Mouse (Mus musculus) bone marrow macrophage, adult 2 months (primary cell): Measurements from ENCODE around the gene Col6a6. TPM values are rescaled to one million over a fixed set of nuclear protein-coding genes. Genes with fewer than 3 reads are reported as not detected.

Source experiments
- H3K27ac ChIP-seq: 2 replicates; pipeline ENCODE4 v1.5.1; 2012; ENCODE audit warnings: low read depth, low read length; ENCODE audit not compliant: insufficient read depth
- H3K4me1 ChIP-seq: 2 replicates; pipeline ENCODE4 v1.6.1; 2012; ENCODE audit warnings: low read length; ENCODE audit not compliant: control insufficient read depth, insufficient read depth
- H3K4me3 ChIP-seq: 2 replicates; pipeline ENCODE4 v1.5.1; 2012; ENCODE audit warnings: mild to moderate bottlenecking, low read length, moderate library complexity; ENCODE audit not compliant: insufficient read depth
- CTCF ChIP-seq: IDR thresholded peaks from 2 replicates; pipeline ENCODE4 v1.5.1; 2012; ENCODE audit warnings: low read depth, mild to moderate bottlenecking, low read length, moderate library complexity
- POLR2A ChIP-seq: IDR thresholded peaks from 2 replicates; pipeline ENCODE4 v1.6.1; 2012; ENCODE audit warnings: mild to moderate bottlenecking, low read depth, low read length, borderline replicate concordance
- polyA plus RNA-seq: library from polyadenylated mRNA; stranded (reverse); fragments of >200 nt; gene quantifications from 2 replicates; pipeline ENCODE4 v1.2.4, GENCODE M21; 2012; ENCODE audit not compliant: missing spikeins, insufficient read depth, insufficient read length

Gene Col6a6
- polyA plus RNA-seq, 1 experiment, result not detected

DNA sequence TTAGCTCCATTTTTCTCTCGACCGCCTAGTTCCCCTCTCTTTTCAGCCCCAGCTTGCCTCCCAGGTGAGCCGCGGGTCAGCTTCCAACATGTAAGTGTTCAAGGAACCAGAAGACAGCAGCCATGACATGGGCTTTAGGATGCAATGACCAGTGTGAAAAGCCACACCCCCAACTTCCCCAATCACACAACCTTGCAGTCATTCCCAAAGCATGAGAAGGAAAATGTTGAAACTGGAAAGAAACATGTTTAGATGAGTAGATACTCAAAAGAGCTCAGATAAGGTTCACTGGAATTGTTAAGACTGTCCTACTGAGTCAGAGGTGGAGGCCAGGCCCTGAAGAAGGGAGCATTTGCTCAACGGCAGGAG lies 11.2 kb upstream of the Col6a6 start:
- Histone ChIP-seq H3K4me3 (no peak overlapping the region), H3K4me1 (no peaks in the 10 kb centered on the region), H3K27ac (no peak overlapping the region)
- no peak for TF ChIP-seq CTCF
- no peak for TF ChIP-seq POLR2A

DNA sequence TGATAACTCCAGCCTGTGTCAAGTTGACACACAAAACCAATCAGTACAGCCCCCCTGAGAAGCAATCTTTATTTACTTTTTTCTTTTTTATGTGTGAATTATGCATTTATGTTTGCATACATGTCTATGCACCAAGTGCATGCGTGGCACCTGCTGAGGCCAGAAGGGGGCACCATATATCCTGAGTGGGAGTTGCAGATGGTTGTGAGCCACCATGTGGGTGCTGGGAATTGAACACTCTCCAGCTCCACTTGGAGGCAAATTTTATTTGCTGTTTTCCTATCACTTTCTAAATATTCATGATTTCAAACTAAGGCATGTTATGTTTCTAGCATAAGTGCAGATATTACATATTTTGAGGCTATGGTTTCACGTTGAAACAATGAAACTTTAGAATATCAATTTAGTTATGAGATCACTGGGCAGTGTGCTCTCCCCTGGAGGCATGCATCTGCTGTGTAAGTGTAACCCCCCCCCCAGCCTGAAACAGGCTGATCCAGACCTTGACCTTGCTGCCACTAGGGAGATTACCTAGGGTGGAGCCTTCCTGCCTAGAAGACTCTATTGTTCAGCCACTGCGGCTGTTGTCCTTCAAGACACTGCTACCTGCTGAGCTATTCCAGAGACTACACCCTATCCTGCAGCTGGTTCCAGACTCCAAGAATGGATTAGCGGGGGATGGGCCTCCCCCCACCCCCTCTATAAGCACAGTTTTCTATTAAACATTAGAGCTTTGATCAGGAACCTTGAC lies 10.6 kb upstream of the Col6a6 start:
- Histone ChIP-seq H3K4me3 (no peak overlapping the region), H3K4me1 (no peaks in the 10 kb centered on the region), H3K27ac (no peak overlapping the region)
- TF ChIP-seq CTCF (no peak), POLR2A (no peak)

DNA sequence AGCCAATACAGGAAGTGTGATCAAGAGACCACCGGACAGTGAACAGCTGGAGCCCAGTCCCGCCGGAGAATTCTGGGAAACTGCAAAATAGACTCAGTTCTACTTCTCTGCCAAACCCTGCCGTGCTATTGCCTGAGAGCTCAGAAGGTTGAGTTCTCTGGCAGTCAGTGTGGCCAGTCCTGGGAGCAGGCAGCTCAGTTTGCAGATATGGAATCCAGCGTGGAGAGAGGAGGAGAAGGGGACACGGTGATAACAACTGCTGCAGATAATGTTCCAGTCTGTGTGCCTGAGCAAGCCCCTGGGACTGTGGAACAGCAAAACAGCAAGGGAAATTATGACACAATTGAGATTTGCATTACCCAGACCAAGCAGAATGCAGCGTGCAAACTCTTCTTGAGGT lies 7.6 kb upstream of the Col6a6 start:
- no peak for TF ChIP-seq CTCF
- no peak for TF ChIP-seq POLR2A
- no peak overlapping the region for H3K27ac ChIP-seq
- H3K4me3 ChIP-seq, result no peak overlapping the region
- no peaks in the 10 kb centered on the region for H3K4me1 ChIP-seq

DNA sequence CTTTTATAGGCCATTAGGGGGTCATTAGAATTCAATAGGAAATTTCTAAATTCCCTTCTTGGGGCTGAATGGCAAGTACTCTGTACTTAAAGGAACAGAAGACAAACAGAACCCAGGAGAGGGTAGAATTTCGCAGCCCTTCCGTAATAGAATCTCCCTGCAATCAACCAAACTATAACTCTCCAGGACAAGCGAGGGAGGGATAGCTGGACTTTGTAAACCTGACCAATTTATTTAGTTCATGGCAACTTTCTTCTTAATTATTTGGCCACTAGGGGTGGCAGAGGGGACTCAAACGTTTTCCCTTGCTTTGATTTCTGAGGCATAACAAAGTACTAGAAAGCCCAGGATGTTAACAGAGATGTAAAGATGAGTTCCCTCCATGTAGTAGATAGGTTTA lies 6.8 kb upstream of the Col6a6 start:
- TF ChIP-seq POLR2A (no peak), CTCF (no peak)
- Histone ChIP-seq H3K4me3 (no peak overlapping the region), H3K4me1 (no peaks in the 10 kb centered on the region), H3K27ac (no peak overlapping the region)

DNA sequence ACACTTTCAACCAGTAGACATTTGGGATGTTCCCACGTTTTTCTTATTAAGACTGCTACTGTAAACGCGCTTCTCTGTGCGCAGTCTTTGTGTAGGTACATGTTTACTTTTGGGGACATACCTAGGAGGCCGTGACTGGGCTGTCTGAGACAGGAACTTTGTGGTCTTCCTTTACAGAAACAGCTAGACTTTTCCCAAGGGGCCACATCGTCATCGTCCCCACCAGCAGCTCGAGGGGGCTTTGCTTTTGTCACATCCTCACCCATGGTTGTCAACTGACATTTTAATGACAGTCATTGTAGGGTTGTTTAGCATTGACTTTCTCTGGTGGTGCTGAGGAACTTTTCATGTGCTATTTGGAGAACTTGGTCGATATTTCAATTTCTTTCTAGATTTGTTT lies 3.3 kb upstream of the Col6a6 start:
- Histone ChIP-seq H3K27ac (no peak overlapping the region), H3K4me3 (no peak overlapping the region), H3K4me1 (no peaks in the 10 kb centered on the region)
- TF ChIP-seq POLR2A, result no peak
- TF ChIP-seq CTCF, result no peak

DNA sequence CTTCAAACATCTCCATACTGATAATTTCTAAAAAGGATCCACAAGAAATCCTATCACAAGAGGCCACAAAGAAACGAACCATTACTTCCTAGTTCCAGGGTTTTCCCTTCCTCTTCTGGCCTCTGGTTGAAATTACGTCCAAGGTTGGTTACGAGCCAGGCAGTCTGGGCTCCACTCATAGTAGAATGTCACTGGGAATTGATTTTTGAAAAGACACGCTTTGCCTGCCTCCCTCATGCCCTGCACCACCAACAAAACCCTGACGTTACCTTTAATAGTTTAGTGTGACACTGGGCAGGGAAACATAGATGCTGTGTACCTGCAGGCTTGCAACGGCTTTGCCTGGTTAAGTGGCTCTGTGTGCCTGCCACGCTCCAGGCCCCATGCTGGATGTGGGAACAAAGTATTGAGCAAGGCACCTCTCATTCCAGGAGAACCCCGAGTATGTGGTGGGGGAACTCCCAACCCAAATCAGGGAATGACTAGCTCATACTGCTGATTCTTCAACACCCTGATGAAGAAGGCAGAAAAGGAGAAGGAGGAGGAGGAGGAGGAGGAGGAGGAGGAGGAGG lies 798 bp downstream of the Col6a6 start:
- Histone ChIP-seq H3K27ac (no peak overlapping the region), H3K4me1 (no peaks in the 10 kb centered on the region), H3K4me3 (no peak overlapping the region)
- TF ChIP-seq CTCF (no peak), POLR2A (no peak)

DNA sequence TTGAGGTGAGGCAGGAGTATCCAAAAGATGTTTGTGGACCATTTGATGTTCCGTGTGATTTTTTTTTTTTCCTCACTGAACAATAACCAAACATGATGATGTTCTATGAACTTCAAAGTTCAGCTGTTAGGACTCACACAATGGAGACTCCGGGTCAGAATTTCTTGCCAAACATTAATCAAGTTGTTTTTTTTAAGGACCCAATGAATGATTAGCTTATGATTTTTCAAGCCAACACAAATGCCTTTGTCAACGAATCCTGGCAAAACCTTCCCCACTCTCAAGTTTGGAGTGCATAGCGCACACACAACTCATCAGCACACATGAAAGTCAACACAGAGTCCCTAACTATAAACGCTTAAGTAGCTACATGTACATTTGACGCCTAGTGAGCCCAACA lies 7.2 kb downstream of the Col6a6 start:
- no peaks in the 10 kb centered on the region for H3K4me1 ChIP-seq
- no peak overlapping the region for H3K27ac ChIP-seq
- TF ChIP-seq POLR2A (no peak), CTCF (no peak)
- no peak overlapping the region for H3K4me3 ChIP-seq

DNA sequence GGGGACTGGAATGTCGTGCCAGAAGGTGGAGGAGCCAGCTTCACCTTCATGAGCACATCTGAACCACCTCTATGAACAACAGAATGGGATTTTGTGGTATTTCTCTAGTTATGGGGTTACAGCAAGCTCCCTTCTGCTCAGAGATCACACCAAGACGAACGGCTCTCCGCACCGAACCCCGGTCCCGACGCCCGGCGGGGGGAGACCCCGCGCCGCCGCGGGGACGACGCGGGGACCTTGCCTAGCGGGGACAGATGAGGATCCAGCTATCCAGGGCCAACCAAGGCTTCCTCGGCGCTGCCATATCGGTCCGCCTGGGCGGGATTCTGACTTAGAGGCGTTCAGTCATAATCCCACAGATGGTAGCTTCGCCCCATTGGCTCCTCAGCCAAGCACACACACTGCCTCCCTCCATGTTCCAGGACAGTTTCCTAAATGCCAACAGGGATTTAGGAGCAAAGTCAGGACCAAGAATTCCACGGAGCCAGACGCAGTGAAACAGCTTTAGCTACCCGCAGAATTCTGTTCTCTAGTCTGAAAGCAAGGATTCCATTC lies 8.7 kb downstream of the Col6a6 start:
- H3K27ac ChIP-seq, result no peak overlapping the region
- no peak overlapping the region for H3K4me3 ChIP-seq
- H3K4me1 ChIP-seq, result no peaks in the 10 kb centered on the region
- TF ChIP-seq CTCF, result no peak
- TF ChIP-seq POLR2A, result no peak

DNA sequence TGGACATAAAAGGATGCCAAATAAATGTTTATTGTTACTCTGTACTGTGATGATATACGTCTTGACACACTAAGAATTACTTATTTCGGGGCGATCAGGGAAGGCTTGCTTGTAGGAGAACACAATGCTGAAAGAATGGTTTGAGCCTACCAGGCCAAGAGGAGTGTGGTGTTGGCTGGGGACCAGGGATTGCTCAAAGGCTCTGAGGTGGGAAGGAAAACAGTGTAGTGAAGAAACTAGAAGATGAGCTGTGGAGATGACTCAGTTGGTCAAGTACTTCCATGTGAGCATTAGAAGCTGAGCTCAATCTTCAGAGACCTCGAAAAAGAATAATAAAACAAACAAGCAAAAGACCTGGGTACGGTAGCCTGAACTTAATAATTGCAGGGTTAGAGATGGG lies 13.5 kb downstream of the Col6a6 start:
- Histone ChIP-seq H3K4me3 (no peak overlapping the region), H3K27ac (no peak overlapping the region), H3K4me1 (no peaks in the 10 kb centered on the region)
- TF ChIP-seq POLR2A (no peak), CTCF (no peak)

DNA sequence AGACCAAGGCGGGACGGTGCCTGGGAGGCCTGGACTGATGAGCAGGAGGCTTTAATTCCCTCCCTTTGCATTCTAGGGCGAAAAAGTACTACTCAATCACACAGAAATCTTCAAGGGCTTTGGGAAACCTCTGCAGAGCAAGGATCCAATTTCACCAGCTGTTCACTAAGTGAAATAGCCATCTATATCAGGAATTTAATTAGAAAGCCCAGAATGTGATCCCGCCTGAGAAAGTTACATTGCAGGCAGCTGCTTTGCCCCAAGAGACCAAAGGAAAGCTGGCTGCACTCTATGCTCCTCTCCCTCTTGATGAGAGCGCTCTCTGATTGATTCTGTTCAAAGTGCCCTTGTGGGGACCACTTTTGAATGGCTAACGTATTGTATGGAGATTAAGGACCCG lies 16.5 kb downstream of the Col6a6 start:
- Histone ChIP-seq H3K4me1 (no peaks in the 10 kb centered on the region), H3K27ac (no peak overlapping the region), H3K4me3 (no peak overlapping the region)
- no peak for TF ChIP-seq CTCF
- no peak for TF ChIP-seq POLR2A
